Mouse (Mus musculus): ENCODE results near the gene Fbxl7. TPM values are rescaled to one million over a fixed set of nuclear protein-coding genes. Genes with fewer than 3 reads are reported as not detected.

The Fbxl7 gene
- 1 to 10 TPM; 1.4 TPM for total RNA-seq (2021)
- long read RNA-seq, experiment 1: 0 reads
- long read RNA-seq, experiment 2: 0 reads

DNA sequence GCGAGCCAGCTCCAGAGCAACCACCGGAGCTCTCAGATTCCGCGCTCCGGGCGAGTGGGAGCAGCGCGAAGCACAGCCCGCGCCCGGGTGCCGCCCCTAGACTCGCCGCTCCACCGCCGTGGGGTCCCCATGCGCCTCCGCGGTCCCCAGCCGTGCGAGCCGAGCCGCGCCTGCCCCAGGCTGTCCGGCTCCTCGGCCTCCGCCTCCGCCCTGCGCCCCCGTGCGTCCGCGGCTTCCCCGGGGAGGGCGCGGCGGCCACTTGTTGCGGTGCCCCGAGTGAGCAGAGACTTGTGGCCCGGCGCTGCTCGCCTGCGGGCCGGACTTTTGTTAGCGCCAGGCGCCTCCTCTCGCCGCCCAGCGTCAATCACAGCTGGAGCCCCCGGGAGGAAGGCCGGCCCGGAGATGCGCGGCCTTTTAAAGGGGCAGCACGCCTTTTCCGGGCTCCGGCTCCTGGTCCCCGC lies at the start of gene Fbxl7:
Gene Fbxl7 (minus strand): TSS at position 330 of the 461 bp plus-strand sequence.
- intact Hi-C loops (cut with DNase I): loop anchor here (10.0 kb wide), 1 partner anchor 250 kb away; no protein-coding TSS in a partner anchor
- peak; percentile 78 to 81 for DNase-seq

DNA sequence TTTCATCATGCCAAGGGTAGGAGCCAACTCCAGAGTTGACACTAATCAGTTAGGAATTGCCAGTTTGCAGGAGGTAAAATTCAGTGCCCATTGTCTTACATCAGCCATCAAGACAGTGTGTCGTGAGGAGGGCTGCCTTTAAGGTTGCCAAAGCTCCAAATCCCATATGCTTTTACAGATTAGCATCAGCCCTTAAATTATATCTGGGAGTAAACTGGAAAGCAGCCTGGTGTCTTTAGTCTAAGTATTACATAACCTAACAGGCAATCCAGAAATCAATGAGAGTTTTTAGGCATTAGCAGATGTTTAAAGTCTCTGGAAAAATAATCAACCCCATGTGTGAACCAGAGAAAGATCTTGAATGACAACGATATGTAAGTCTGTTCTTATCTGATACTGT lies 26.6 kb upstream of the Fbxl7 start:
- intact Hi-C loops (cut with DNase I): no loop called here
- no peak for DNase-seq

DNA sequence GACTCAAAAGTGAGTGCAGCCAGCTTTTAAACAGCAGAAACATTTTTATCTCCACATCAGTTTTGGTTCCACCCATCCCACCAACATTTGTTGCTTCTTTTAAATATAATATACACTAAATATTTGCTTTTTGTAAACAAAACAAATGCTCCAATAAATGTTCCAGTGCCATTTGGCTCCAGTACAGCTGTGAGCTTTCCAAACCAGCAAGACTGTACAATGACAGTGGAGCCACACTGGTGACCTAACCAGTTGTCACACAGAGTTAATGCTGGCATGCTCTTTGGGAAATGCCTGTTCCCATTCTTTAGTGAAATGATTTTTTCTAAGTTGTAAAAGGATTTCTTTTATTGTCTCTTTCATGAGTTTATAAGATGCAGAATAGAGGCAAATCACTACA lies 18.0 kb upstream of the Fbxl7 start:
- DNase-seq: no peak
- intact Hi-C loops (cut with DNase I): no loop called here

DNA sequence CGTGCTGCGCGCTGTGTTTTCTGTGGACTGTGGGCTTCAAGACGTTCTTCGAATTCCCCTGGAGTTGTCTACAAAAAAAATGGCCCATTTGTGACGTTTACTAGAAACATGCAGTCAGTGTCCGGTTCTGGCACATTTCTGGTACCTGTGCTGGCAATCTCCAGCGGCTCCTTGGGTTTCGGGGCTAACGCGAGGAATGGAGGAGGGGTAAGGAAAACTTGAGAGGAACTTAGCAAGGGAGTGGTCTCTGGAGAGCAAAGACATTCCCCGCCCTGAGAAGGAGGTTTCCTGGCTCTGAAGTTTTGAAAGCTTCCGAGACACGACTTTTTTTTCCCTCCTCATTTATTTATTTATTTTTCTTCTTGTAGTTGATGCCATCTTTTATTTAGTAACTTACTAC lies 381 bp upstream of the Fbxl7 start:
- no peak for DNase-seq
- intact Hi-C loops (cut with DNase I): loop anchor here (10.0 kb wide), 1 partner anchor 251 kb away; no protein-coding TSS in a partner anchor

DNA sequence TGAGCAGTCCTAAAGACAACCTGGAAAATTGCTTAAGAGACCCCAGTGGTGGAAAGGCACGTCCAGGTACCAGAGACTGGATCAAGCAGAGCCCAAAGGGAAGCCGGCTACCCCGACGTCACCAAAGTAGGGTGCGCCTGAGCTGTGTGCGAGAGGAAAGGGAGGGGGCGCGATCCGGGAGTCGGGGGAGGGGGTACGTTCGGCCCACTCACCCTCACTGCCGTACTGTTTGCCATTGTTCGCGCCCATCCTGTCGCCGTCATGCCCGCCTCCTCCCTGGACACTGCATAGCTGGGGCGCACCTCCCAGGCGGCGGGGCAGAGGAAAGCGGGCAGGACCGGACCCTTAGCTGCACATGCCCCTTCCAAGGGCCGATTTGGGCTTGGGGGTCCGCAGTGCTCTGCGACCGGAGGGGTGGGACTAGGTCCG lies 565 bp downstream of the Fbxl7 start:
- peak; percentile 20 to 26 for DNase-seq
- intact Hi-C loops (cut with DNase I): loop anchor here (10.0 kb wide), 1 partner anchor 250 kb away; no protein-coding TSS in a partner anchor

DNA sequence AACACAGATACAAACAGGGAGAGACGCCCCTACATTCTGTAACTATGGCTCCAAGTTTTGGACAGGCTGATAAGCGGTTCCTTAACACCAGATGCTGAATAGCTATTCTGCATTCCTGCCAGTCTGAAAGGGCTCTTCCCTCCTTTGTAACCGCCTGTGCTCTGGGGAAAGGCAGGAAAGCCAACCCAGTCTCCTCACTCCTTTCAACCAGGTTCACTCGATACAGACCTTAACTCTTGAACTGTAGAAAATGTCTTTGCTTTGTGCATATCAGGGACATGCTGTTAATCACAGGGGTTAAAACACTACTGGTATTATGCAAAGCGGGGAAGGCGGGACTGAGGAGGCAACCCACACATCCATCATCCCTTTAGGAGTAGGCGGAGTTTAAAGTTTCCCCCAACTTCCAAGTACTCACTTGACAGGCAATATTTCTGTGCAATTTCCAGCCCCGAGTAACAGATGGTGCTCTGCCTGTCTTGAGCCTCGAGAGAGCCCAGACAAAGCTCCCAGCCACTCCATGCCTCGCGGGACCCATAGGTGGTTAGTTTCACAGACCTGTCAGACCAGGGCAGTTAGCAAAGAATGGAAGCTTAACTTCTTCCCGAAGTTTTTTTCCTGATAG lies 1.2 kb downstream of the Fbxl7 start:
- DNase-seq: peak in 1 of 2 experiments; percentile 15
- intact Hi-C loops (cut with DNase I): loop anchor here (10.0 kb wide), 1 partner anchor 249 kb away; no protein-coding TSS in a partner anchor

DNA sequence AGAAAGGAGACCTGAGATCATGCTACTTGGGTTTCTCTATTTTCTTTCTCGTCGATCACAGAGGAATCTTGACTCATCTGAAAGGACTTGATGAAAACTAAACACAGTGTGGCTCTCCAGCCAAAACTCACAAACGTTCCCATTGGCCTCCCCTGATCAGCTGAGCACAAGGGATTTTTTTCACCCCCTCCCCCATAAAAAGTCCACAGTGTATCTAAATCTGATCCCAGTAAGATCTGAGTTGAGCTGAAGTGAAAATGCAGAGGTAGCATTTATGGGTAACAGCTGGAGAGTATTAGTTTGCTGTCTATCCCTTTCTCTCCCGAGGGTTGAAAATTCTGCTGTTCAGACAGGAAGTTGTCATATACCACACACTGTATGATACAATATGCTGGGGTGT lies 2.2 kb downstream of the Fbxl7 start:
- DNase-seq: no peak
- intact Hi-C loops (cut with DNase I): loop anchor here (10.0 kb wide), 1 partner anchor 248 kb away; no protein-coding TSS in a partner anchor

DNA sequence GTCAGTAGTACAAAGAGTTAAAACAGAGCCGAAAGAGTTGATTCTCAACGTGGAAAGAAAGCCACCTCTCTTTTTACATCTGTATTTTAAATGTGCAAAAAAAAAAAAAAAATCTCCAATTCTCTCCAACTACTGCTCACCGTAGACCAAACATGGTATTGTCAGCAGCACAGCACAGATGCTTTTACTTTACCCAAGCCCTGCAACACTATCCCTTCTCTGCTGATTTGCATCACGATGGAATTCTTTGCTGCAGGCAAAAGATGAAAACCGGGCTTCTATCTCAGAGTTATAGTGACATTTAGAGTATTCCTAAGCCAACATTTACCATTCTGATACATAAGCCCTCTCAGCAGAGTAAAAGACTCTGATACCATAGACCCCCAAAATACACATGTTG lies 5.4 kb downstream of the Fbxl7 start:
- intact Hi-C loops (cut with DNase I): loop anchor here (10.0 kb wide), 1 partner anchor 245 kb away; no protein-coding TSS in a partner anchor
- DNase-seq: no peak

DNA sequence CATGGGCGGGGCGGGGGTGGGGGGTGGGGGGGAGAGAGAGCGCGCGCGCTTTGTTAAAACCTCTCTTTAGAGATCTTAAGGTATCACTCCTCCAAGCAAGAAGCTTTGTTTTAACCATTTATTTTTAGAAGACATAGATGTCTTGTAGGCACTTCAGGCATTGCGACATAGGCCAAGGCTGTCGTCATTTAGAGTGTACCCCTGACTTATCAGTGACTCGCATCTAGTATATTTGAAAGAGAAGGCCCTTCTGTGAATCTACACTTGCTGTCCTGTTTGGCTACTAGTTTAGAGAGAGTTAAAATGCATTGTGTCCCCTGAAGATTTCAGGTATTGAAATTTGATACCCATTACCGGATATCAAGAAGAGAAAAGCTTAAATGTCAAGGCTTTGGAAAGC lies 7.2 kb downstream of the Fbxl7 start:
- intact Hi-C loops (cut with DNase I): no loop called here
- no peak for DNase-seq

DNA sequence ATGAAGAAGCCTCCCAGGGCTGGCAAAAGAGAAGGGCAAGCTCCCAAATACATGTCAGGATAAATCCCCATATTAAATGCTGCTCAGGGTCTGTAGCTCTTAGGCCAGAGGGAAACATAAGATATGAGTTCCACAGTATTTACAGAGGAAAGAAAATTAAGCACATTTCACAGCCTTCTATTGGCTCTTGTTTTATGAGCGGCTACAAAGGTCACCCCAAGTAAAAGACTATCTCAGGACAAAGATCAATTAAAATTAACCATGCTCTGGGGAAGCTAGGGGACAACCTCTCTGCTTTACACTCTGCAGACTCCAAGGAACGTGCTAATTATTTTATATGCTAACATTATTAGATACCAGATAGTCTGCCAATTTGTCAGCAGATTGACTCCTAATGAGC lies 9.4 kb downstream of the Fbxl7 start:
- intact Hi-C loops (cut with DNase I): no loop called here
- DNase-seq: no peak

DNA sequence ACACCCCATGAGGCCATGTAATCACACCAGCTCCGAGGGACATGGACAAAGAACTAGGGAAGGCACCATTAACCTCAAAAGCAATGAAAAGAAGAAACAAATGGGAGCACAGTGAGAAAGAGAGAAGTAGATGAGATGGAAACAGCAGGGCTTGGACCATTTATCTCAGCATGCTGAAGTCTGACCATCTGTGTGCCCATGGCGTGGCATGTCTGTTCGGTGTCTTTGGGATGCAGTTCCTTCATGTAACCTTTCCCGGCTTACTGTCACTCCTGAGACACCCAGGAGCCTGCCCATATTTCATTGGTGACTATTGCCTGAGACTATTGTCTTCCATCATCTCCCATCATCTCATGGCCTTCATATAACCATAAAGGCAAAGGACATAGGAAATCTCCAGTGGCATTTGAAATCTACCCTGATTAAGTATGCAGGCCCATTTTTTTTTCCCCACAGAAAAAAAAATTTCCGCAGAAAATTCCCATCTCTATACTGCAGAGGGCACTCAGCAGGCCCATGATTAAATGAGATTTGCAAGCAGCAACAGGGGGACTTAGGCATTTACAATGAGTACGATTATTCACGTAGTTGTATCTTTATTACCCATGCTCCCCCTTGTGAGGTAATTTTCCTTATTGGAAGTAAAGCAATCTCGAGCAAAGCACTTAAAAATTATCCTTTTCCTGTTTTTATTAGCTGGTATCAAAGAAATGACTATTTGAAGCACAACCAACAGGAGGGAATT lies 15.0 kb downstream of the Fbxl7 start:
- no peak for DNase-seq
- intact Hi-C loops (cut with DNase I): no loop called here

DNA sequence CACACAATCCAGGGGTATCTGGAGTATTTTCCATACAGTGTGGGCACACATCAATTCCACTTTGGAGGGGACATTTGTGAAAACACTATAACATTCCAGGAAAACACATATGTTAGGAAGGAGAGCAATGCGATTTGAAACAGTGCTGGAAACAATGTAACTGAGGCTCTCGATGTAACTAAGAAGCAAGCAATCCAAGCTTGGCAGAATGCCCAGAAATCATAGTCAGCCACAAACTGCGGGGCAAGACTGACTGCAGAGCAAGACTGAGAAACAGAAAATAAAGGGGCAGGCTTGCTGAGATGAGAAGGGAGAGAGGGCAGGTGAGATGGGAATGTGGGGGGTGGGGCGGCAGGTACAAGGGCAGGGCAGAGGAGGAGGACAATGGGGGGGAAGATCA lies 19.7 kb downstream of the Fbxl7 start:
- intact Hi-C loops (cut with DNase I): no loop called here
- peak in 1 of 2 experiments; percentile 36 for DNase-seq

DNA sequence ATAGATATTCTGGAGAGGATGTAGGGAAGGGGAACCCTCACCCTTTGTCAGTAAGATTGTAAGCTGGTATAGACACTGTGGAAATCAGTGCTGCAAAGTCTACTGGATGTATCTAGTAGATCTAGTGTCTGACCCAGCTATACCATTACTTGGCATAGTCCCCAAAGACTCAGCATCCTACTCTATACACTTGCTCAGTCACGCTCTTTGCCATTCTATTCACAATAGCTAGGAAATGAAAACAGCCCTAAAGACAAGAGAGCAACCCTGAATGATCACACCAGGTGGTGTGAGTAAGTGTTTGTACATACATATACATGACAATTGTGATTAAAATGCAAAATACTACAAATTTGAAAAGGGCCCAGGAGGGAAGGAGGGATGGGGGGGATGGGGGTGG lies 23.1 kb downstream of the Fbxl7 start:
- intact Hi-C loops (cut with DNase I): no loop called here
- no peak for DNase-seq

DNA sequence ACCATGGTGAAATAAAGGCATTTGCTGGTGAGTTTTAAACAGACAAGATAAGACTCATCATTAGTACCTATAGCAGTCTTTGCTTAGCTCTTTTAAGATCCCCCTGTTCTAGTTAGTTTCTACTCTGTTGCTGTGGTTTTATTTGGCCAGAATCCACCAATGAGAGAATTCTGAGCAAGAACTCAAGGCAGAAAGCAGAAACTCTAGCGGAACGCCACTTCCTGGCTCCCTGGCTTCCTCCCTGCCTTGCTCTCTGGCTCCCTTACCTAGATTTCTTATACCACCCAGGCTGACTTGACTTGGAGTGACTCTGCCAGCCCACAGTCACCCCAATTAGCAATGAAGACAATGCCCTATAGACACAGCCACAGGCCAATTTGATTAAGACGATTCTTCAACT lies 26.2 kb downstream of the Fbxl7 start:
- intact Hi-C loops (cut with DNase I): no loop called here

DNA sequence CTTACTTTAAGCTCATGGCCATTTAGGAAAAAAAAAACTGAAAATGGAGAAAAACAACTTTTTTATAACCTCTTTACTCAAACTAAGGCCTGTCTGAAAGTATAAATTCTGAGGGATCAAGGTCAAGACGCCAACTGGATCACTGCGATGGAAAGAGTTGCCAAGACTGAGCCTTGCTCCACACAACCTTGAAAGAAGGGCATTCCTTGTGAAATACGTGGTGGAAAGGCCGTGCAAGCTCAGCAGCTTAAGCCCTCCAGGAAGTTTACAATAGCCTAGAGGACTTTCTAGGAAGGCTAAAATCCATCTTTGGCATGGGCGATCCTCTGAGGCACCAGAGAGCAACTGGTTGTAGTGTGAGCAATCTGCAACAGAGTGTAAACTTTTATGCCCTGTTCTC lies 27.9 kb downstream of the Fbxl7 start:
- intact Hi-C loops (cut with DNase I): no loop called here
- DNase-seq: no peak

More for the DNA sequence above, 26.2 kb downstream of the Fbxl7 start:
- no peak for DNase-seq

DNA sequence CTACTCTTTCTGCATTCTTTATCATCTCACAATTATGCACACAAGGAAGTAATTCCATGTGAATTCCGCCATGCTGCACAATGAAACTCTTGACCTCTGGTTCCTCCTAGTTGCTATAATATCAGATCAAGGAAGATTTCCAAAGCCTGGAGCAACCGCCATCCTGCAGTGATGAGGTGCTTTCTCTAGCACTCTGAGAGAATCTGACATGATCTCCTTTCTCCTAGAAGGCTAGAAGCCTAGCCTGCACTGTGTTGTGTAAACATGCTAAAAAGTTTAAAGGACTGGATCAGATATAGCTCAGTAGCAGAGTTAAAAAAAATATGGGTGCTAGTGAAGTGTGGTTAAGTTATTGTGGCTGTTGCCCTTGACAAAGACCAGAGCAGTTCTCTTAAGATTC lies 33.2 kb downstream of the Fbxl7 start:
- intact Hi-C loops (cut with DNase I): no loop called here

DNA sequence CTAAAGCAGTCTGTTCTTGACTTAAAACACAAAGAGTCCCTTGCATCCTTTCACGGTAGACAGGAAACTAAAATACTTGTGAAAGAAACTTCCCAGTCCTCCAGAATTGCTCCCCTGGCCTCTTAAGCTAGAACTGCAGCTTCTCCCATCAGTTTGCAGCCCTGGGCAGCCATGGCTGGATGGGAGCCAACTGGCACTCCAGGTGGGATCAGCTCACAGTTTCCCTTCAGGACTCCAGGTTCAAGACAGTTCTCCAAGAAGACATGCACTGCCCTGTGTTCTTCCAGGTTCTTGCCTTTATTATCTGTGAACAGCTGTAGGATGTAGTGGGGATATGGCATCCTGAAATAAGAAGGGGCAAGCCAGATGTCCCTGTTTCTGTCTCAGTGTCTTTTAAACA lies 45.8 kb downstream of the Fbxl7 start:
- DNase-seq: no peak
- intact Hi-C loops (cut with DNase I): loop anchor here (10.0 kb wide), 1 partner anchor 375 kb away; no protein-coding TSS in a partner anchor

More for the DNA sequence above, 33.2 kb downstream of the Fbxl7 start:
- no peak for DNase-seq

DNA sequence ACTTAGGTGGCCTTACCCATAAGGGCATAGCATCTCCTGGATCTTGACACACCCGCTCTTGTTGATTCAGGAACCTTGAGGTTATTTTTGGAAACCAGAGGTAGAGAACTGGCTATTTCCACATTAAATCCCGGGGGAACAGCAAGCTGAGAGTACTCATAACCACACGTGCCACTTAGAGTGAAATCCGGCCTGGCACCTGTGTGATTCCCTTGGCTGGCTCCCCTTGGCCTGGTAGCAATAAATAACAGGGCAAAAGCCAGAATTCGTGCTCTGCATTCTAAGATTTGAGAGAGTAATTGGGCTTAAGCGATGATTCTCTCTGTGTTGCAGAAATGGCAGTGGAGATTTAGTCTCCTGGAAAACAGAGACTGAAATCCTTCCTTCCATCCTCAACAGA lies 53.2 kb downstream of the Fbxl7 start:
- DNase-seq: no peak
- intact Hi-C loops (cut with DNase I): loop anchor here (10.0 kb wide), 1 partner anchor 367 kb away; no protein-coding TSS in a partner anchor

DNA sequence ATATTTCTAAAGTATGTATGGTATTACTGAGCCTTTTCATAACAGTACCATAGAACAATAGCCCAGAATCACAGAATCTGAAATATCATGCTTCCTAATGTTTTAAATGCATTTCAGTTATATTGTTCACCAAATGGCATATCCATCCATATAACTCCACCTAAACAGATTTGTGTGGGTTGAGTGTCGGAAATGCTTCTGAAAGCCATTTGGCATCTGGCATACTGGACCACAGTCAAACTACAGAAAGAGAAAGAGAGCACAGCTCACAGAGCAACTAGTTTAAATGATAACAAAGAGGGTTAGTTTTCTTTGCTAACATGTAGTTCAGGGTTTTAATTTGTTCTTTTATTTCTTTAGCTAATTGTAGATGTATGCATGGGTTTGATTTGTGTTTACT lies 57.0 kb downstream of the Fbxl7 start:
- no peak for DNase-seq
- intact Hi-C loops (cut with DNase I): no loop called here

DNA sequence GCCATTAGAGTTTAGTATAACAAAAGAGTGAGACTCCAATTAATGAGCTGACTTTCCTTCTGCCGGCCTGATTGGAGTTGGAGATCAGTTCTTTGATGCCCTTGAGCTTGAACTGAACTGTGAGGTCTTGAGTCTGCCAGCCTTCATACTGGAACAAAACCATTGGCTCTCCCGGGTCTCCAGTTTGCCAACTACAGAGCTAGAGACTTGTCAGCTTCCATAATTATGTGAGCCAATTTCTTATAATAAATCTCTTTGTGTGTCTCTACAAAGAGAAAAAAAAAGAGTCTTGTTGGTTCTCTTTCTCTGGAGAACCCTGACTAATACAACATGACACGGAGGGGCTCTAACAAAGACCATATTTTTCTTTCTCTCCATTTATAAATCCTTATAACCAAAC lies 58.2 kb downstream of the Fbxl7 start:
- no peak for DNase-seq
- intact Hi-C loops (cut with DNase I): no loop called here

DNA sequence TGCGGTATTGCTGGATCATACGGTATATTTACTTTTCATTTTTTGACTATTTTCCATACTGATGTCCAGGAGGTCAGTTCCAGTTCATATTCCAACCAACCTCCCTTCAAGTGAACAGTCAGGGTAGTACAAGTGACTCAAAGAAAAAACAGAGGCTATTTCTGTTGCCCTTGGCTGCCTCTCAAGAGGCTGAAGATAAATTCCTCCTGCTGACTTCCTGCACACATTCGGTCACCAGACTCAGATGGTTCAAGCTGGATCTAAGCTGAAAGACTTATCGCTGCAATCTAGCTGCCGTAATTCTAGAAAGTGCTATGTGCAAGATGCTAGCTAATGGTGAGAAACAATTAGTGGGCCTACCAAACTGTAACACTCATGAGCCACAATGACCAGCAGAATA lies 61.0 kb downstream of the Fbxl7 start:
- intact Hi-C loops (cut with DNase I): no loop called here
- no peak for DNase-seq

DNA sequence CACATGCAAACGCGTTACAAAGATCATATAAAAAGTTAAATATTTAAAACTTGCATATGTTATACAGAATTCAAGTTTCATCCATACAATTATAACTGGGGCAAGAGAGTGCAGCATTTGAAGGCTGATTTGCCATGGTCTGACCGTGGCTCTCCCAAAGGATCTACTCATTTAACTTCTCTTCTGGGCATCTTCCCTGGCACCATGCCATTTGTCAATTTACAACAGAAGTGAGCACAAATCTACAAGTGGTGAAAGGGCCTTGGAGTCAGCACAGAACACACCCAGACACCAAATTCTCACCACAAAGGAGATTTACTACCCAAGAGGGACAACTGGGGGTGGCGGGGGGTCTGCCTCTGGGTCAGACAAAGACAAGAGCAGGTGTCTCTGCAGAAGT lies 64.2 kb downstream of the Fbxl7 start:
- intact Hi-C loops (cut with DNase I): no loop called here
- DNase-seq: no peak
